Mouse (Mus musculus) left cerebral cortex, postnatal 36 days (tissue): ENCODE results near the gene Plin1. TPM values are rescaled to one million over a fixed set of nuclear protein-coding genes. Genes with fewer than 3 reads are reported as not detected.

Experiments
- DNase-seq, 2 experiments: peaks; one replicate each; pipeline ENCODE4 v3.0.0; 2021 to 2022; ENCODE audit warnings: low spot score in 2 of 2, mixed read lengths in 1 of 2
- intact Hi-C: fragments of 180-260 bp; cut with DNase I; formaldehyde crosslinking; loops from one replicate; pipeline ENCODE4 v1.15.1; 2025
- total RNA-seq, 2 experiments: library from RNA; stranded (reverse); gene quantifications; 2 replicates each; pipeline ENCODE4 v1.2.3; 2021

Gene Plin1
- total RNA-seq: not detected

- DNase-seq: no peak
- intact Hi-C loops: loop anchor here (10.0 kb wide), 1 partner anchor 238 kb away; no protein-coding TSS in a partner anchor
Observed at GRCm38 (mm10) chr7:79732622-79733021, at the start of gene Plin1. TSS of gene Plin1 (minus strand) at chr7:79732903.

DNA sequence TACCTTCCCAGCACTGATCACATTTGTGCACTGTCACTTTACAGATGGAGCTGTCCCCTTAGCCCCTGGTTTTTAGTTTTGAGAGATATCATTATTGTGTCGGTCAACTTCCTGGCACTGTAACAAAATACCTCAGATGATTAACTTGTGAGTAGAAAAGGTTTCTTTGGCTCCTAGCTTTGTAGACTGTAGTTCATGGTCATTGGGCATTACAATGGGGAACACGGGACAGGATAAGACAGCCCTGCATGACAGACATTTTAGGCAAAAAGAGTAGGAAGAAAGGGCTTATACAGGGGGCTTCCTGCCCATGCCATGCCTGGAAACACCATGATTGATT, 49.8 kb upstream of the Plin1 start:
- intact Hi-C loops: loop anchor here (5.0 kb wide), 1 partner anchor 300 kb away; no protein-coding TSS in a partner anchor
- DNase-seq: no peak

GRCm38 (mm10) chr7:79781826-79782515, 49.3 kb upstream of the Plin1 start:
- intact Hi-C loops: loop anchor here (5.0 kb wide), 1 partner anchor 300 kb away; no protein-coding TSS in a partner anchor
- no peak for DNase-seq

GRCm38 (mm10) chr7:79780647-79781626, 48.2 kb upstream of the Plin1 start:
- DNase-seq: peak; percentile 66 to 69
- intact Hi-C loops: loop anchor here (5.0 kb wide), 1 partner anchor 299 kb away; no protein-coding TSS in a partner anchor

- DNase-seq: peak; percentile 42 to 60
- intact Hi-C loops: no loop called here
Observed at GRCm38 (mm10) chr7:79771561-79772512, 39.1 kb upstream of the Plin1 start.

DNA sequence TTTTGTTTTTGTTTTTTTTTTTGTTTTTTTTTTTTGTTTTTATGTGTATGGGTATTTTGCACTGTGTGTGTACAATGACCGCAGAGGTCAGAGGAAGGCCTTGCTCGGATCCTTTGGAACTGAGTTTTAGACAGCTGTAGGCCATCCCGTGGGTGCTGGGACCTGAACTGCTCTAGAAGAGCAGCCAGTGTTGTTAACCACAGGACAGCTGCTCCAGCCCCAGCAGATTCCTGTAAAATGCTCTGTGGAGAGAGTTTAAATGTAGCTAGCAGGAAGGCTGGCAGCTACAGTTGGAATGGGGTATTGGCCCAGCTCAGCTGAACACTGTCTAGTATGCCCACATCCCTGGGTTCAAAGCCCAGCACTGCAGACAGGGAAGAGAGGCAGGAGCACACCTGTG, 37.0 kb upstream of the Plin1 start:
- DNase-seq: no peak
- intact Hi-C loops: no loop called here

DNA sequence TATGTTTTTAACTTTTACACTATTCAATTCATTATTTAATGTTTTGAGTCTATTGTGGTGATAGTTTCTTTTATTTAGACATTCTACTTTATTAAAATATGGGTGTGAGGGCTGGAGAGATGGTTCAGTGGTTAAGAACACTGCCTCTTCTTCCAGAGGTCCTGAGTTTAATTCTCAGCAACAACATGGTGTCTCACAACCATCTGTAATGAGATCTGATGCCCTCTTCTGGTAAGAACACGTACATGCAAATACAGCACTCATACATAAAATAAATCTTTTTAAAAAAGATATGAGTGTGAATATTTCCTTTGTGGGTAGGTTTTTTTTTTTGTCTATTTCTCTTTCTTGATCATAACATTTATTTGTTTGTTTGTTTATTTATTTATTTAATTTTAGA, 33.3 kb upstream of the Plin1 start:
- no peak for DNase-seq
- intact Hi-C loops: no loop called here

- DNase-seq: no peak
- intact Hi-C loops: no loop called here
Observed at GRCm38 (mm10) chr7:79762106-79762505, 29.4 kb upstream of the Plin1 start.

DNA sequence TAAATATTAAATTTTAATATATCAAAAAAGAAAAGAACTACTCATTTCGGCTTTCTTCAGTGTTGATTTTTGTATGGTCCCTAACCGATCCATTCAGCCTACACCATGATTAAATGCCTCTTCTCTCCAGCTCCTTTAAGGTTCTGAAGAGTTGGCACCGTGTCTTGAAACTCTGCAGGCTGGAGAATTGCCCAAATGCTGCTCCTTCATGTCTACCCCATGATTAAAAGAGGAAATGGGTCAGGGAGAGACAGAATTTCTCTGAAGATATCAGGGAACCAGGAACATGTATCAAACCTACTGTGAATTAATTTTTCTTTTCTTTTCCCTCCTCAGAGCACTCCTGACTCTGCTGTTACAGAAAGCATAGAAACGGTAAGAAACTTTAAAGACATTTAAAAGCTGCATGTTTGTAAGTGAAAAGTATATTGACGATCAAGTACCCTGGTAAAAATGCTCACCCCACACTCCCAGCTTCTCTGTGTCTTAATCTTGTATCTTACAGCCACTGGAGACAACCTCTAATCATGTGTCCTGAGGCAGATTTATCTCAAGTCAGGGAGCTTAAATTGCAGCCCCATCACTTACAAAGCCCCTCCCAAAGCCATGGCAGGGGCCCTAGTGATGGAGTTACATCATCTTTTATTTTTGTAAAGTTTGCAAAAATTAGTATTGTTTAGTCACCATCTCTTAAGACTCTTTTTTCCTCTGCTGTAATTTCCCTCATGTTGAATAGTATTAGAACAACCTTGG, 28.6 kb upstream of the Plin1 start:
- intact Hi-C loops: no loop called here
- no peak for DNase-seq

GRCm38 (mm10) chr7:79759766-79760165, 27.1 kb upstream of the Plin1 start:
- DNase-seq: no peak
- intact Hi-C loops: no loop called here

GRCm38 (mm10) chr7:79758176-79758575, 25.5 kb upstream of the Plin1 start:
- DNase-seq: no peak
- intact Hi-C loops: no loop called here

DNA sequence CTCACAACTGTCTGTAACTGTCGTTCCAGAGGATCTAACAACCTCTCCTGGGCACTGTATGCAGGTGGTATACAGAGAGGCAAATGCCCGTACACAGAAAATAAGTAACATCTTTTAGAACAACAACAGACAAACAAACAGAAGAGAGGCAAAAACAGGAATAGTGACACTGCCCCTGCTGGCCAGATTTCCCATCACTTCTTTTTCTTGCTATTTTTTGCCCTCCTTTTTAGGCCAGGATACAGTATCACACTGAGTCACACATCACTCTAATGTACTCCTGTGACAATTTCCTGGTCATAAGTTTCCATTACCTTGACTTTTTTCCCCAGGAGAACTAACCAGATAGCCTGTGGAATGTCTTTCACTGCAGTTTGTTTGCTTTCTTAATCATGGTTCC, 23.6 kb upstream of the Plin1 start:
- intact Hi-C loops: no loop called here

DNA sequence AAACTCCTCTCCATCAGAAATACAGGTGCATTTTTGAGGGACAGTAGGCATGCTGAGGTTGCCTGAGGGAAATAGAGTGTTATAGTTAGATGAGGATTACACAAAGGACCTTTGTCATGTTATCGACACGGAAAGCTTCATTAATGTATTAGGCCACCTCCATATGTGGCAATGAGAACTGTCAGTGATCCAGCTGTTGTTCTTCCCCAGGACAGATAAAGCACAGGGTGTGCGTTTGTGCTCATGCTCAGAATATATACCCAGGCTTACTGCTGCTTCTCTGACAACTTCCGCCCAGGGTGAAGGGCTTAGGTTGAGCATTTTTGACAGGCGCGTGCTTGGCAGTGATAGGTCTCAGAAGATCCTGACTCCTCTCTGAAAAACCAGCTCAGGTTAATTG, 16.8 kb upstream of the Plin1 start:
- intact Hi-C loops: no loop called here

More for the DNA sequence above, 23.6 kb upstream of the Plin1 start:
- DNase-seq: no peak

DNA sequence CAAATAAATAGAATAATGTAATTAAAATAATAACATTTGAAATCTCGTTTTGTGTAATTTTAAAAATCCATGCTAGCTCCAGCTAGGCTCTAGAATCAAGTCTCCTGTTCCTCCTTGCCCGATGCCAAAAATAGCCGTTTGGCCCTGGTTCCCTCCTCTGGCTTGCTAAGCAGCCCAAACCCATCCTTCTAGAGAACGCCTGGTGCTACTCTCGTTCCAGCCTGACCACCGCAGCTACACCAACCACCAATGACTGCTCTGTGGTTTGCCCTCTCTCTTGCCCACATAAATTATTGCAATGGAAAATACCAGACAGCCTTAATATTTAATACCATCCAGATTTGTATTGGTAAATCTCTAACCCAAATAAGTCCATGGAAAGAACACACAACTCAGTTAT, 15.0 kb upstream of the Plin1 start:
- no peak for DNase-seq
- intact Hi-C loops: no loop called here

More for the DNA sequence above, 16.8 kb upstream of the Plin1 start:
- no peak for DNase-seq

GRCm38 (mm10) chr7:79744585-79744984, 11.9 kb upstream of the Plin1 start:
- DNase-seq: no peak
- intact Hi-C loops: no loop called here

DNA sequence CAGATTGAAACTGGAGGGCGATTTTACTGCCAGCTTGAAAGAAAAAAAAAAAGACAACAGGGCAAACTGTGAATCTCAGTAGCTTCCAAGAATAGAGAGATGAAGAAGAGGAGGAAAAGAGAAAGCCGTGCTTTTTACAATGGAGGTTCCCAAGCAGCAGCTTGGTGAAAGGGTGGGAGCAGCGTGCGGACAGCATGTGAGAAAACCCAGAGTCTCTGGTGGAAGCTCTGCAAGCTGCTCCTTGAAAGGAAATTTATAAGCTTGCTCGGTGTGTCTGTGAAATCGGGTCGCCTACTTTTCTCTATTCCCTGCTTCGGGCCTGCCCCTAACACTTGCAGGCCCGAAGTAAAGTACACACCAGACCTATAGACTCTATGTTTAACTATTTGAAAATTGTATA, 11.3 kb upstream of the Plin1 start:
- DNase-seq: peak in 1 of 2 experiments; percentile 17
- intact Hi-C loops: no loop called here

DNA sequence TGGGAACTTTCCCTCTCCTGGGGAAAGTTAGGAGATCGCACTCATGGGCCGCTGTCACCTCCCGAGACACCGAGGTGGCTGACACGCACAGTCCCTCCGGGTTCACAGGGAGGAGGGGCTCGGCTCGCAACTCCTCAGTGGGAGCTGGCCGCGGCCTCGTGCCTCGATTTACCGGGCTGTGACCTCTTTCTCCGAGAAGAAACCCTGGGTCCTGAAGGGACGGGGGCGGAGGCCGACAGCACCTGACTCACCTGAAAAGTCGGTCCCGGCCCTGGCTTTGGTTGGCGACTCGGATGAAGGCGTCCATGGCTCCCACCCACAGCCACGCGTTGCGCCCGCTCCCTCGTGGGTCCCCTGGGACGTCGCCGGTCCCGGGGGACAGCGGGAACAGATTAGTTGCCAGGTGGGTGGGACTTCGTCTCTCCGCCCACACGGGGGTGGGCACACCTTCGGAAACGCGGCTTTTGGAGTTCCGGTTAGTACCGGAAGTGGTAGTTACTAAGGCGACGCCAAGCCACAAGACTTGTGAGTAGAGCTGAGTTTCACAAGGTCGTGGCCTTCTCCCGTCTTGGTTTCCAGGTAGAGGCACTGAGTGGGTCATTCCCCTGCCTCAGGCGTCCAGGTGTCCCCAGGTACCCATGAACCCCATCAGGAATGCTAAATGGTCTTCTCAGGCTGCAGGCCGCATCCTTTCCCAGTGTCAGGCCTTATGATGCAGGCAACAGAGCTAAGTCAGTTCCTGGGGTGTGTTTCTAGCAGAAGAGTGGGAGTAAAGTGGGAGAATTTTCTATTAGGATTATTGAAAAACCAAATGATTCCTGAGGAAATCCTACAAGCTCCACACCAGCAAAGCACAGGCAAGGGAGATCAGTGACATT, 10.2 kb upstream of the Plin1 start, which contains the start of the genes Pex11a and Wdr93:
Pex11a (minus strand) TSS at position 473 of the 878 bp plus-strand sequence.
Wdr93 (plus strand) TSS at position 505 of the 878 bp plus-strand sequence.
- DNase-seq: peak; percentile 65 to 71
- intact Hi-C loops: no loop called here

GRCm38 (mm10) chr7:79742277-79742658, 9.6 kb upstream of the Plin1 start:
- intact Hi-C loops: no loop called here

More at GRCm38 (mm10) chr7:79742277-79742658, 9.6 kb upstream of the Plin1 start:
- DNase-seq: no peak
